Mouse (Mus musculus) kidney, adult 2 months (tissue): ENCODE results near the gene Egfl7.

Experiments
- CTCF ChIP-seq: fragments of 200-500 bp; conservative IDR thresholded peaks from 2 replicates; pipeline ENCODE4 v1.5.1; 2011; ENCODE audit warnings: low read depth, mild to moderate bottlenecking, control low read depth, low read length, moderate library complexity, mixed read lengths; ENCODE audit not compliant: insufficient read depth, insufficient read length
- POLR2A ChIP-seq: fragments of 200-500 bp; IDR thresholded peaks from one replicate; pipeline ENCODE4 v1.6.1; 2011; ENCODE audit warnings: low read depth, low read length, control low read depth

DNA sequence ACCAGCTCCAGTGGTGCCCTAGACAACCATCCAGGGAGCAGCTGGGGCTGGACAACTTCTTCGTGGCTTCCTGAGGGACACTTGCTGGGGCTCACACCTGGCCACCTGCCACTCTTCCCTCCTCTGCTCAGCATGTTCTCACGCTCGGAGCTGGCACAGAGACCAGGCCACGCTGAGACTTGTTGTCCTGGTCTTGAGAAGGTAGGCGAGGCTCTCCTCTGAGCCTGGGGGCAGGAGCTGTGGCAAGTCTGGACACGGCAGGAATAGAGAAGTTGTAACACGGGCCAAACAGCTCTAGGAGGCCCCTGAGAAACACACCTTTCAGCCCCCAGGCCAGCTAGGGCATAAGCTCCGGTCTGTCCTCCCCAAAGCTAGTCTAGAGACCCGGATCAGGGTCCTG, 25.9 kb upstream of the Egfl7 start:
- TF ChIP-seq CTCF (no peak), POLR2A (no peak)
